Mouse (Mus musculus) intestine, postnatal 0 days (tissue): ENCODE data around the gene Ube2j1. TPM values are rescaled to one million over a fixed set of nuclear protein-coding genes. Genes with fewer than 3 reads are reported as not detected.
"Not testable (repeated sequence)": the region's sequence is repeated elsewhere in the genome, so short reads cannot be mapped to it uniquely, and the experiment has no call there.

Experiments used
- ATAC-seq: fragments of 200-750 bp; cut with Nextera tagmentation; 2 replicates; pipeline ENCODE4 v1.8.0; 2017; ENCODE audit warnings: mild to moderate bottlenecking, moderate TSS enrichment, moderate library complexity
- H3K27ac ChIP-seq: fragments of 300-500 bp; sonication (generic); 2 replicates; pipeline ENCODE4 v1.5.1; 2014; ENCODE audit warnings: mild to moderate bottlenecking, low read depth, low read length, moderate library complexity
- H3K27me3 ChIP-seq: fragments of 300-500 bp; sonication (generic); replicated peaks from 2 replicates; pipeline ENCODE4 v1.6.1; 2014; ENCODE audit warnings: low read length, mixed read lengths; ENCODE audit not compliant: control insufficient read depth, insufficient read depth
- H3K36me3 ChIP-seq: fragments of 300-500 bp; sonication (generic); 2 replicates; pipeline ENCODE4 v1.6.1; 2014; ENCODE audit warnings: mild to moderate bottlenecking, moderate library complexity; ENCODE audit not compliant: control insufficient read depth, insufficient read depth
- H3K4me1 ChIP-seq: fragments of 300-500 bp; sonication (generic); replicated peaks from 2 replicates; pipeline ENCODE4 v1.6.1; 2014; ENCODE audit warnings: antibody characterized with exemption, low read length, mixed read lengths; ENCODE audit not compliant: control insufficient read depth, insufficient read depth
- H3K4me2 ChIP-seq: fragments of 300-500 bp; sonication (generic); replicated peaks from 2 replicates; pipeline ENCODE4 v1.6.1; 2014; ENCODE audit warnings: low read depth, mild to moderate bottlenecking, moderate library complexity
- H3K4me3 ChIP-seq: fragments of 300-500 bp; sonication (generic); 2 replicates; pipeline ENCODE4 v1.5.1; 2014; ENCODE audit warnings: low read depth, low read length
- H3K9ac ChIP-seq: fragments of 300-500 bp; sonication (generic); 2 replicates; pipeline ENCODE4 v1.6.1; 2014; ENCODE audit warnings: mild to moderate bottlenecking, low read depth, low read length
- H3K9me3 ChIP-seq: fragments of 300-500 bp; sonication (generic); 2 replicates; pipeline ENCODE4 v1.6.1; 2016; ENCODE audit warnings: mixed run types; ENCODE audit not compliant: control insufficient read depth
- CTCF ChIP-seq: sonication (generic); IDR thresholded peaks from 2 replicates; pipeline ENCODE4 v1.5.1; 2016; ENCODE audit warnings: low read depth, mild to moderate bottlenecking, control low read depth, antibody characterized with exemption, moderate library complexity
- WGBS: fragments of 180-500 bp; shearing (Covaris S2); extraction: QIAGEN DNeasy Blood & Tissue Kit; methylation state at CpG from one replicate; pipeline ENCODE4 v1.1.7; 2014; 5-methylcytosine and 5-hydroxymethylcytosine counted together
- polyA plus RNA-seq: library from polyadenylated mRNA; unstranded; fragments of >200 nt; fragmentation: Nextera tagmentation; extraction: Ambion mirVana; gene quantifications from 2 replicates; pipeline ENCODE4 v1.2.1, GENCODE M21; 2015

Gene Ube2j1
- polyA plus RNA-seq, 1 experiment from 2014 or later, result 36.8 TPM

- Histone ChIP-seq H3K36me3 (no peaks in the 10 kb centered on the region), H3K27me3 (no peaks in the 10 kb centered on the region), H3K27ac (no peak overlapping the region), H3K9me3 (no peaks in the 10 kb centered on the region), H3K4me2 (no peak overlapping the region), H3K4me1 (no peaks in the 10 kb centered on the region; the same call in 1 of the 2 replicates), H3K4me3 (no peak overlapping the region), H3K9ac (no peak overlapping the region)
- WGBS, result 91% methylated on average over 5 of the region's 5 CpGs
- no peak for TF ChIP-seq CTCF
- ATAC-seq, result no peak
Observed at GRCm38 (mm10) chr4:32996083-32996482, 35.1 kb upstream of the Ube2j1 start.

DNA sequence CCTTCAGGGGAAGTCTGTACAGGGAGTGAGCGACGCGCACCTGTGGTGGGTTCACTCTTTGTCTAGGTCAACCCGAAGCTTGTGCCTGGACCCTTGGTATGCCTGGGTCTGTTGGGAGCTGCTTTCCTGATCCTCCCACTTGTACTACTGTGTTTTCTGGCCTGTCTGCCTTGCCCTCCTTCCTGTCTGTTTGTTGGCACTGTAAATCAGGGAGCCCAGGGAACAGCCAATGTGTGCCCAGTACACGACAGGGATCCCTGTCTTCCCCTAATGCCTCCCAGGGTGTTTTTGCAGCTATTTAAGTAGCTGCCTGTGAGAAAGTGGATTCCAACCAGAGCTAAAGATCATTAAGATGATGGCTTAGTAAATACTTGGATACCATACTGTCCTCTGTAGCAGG is 33.6 kb upstream of the Ube2j1 start:
- TF ChIP-seq CTCF, result no peak
- Histone ChIP-seq H3K4me1 (no peaks in the 10 kb centered on the region; the same call in 1 of the 2 replicates), H3K4me2 (no peak overlapping the region), H3K36me3 (no peaks in the 10 kb centered on the region), H3K27me3 (no peaks in the 10 kb centered on the region), H3K27ac (no peak overlapping the region), H3K4me3 (no peak overlapping the region), H3K9ac (no peak overlapping the region), H3K9me3 (no peaks in the 10 kb centered on the region)
- WGBS, result 80% methylated on average over 5 of the region's 5 CpGs
- ATAC-seq, result no peak

GRCm38 (mm10) chr4:32998996-32999395 is 32.2 kb upstream of the Ube2j1 start:
- Histone ChIP-seq H3K4me3 (no peak overlapping the region), H3K27me3 (no peaks in the 10 kb centered on the region), H3K9me3 (no peaks in the 10 kb centered on the region), H3K9ac (no peak overlapping the region), H3K36me3 (no peaks in the 10 kb centered on the region), H3K27ac (no peak overlapping the region), H3K4me1 (no peaks in the 10 kb centered on the region; the same call in 1 of the 2 replicates), H3K4me2 (no peak overlapping the region)
- TF ChIP-seq CTCF, result no peak
- no peak for ATAC-seq
- 88% methylated on average over 8 of the region's 8 CpGs for WGBS

DNA sequence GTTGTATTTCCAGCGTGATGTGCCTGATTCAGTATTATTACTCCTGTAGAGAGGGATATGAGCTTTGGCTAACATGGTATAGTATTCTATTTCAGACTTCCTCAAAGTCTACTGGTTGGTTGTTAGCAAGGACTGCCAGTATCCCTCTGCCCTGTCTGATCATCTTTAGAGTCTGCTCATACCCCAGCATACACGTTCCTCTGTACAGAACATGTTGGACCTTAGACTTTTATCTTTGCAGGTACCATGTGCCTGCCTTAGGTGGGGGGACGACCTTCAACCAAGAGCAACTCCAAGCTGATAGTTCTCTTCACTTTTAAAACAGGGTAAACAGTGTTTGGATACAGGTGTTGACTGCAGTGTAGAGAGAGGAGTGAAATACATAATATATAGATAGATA is 29.1 kb upstream of the Ube2j1 start:
- WGBS, result 38% methylated on average over 3 of the region's 3 CpGs
- TF ChIP-seq CTCF, result no peak
- no peak overlapping the region for H3K4me2 ChIP-seq
- no peaks in the 10 kb centered on the region for H3K9me3 ChIP-seq
- 0 out of 2 replicates have a peak, but pooled peaks have one; percentile 34 for ATAC-seq
- no peak overlapping the region for H3K9ac ChIP-seq
- no peak overlapping the region for H3K4me3 ChIP-seq
- no peaks in the 10 kb centered on the region for H3K4me1 ChIP-seq
- H3K27ac ChIP-seq, result no peak overlapping the region
- no peaks in the 10 kb centered on the region for H3K36me3 ChIP-seq
- H3K27me3 ChIP-seq, result no peaks in the 10 kb centered on the region

GRCm38 (mm10) chr4:33005595-33006470 is 25.4 kb upstream of the Ube2j1 start:
- H3K27ac ChIP-seq, H3K4me1 ChIP-seq, H3K4me2 ChIP-seq, H3K4me3 ChIP-seq, H3K9ac ChIP-seq, H3K27me3 ChIP-seq, H3K36me3 ChIP-seq, H3K9me3 ChIP-seq: not testable (repeated sequence)
- peak; percentile 69 for ATAC-seq
- 50% methylated on average over 10 of the region's 10 CpGs for WGBS

GRCm38 (mm10) chr4:33006844-33007243 is 24.4 kb upstream of the Ube2j1 start:
- H3K9me3 ChIP-seq, result no peaks in the 10 kb centered on the region
- no peak for TF ChIP-seq CTCF
- no peaks in the 10 kb centered on the region for H3K4me1 ChIP-seq
- H3K36me3 ChIP-seq, result no peaks in the 10 kb centered on the region; the same call in 1 of the 2 replicates
- H3K27ac ChIP-seq, result no peak overlapping the region
- no peak overlapping the region for H3K4me3 ChIP-seq
- ATAC-seq, result no peak
- 78% methylated on average over 11 of the region's 11 CpGs for WGBS
- H3K4me2 ChIP-seq, result no peak overlapping the region
- no peaks in the 10 kb centered on the region for H3K27me3 ChIP-seq
- no peak overlapping the region for H3K9ac ChIP-seq
